Mouse (Mus musculus) gastrocnemius, postnatal 14 days (tissue): Measurements from ENCODE around the gene Rbm14. TPM values are rescaled to one million over a fixed set of nuclear protein-coding genes. Genes with fewer than 3 reads are reported as not detected.
"Not testable (repeated sequence)": the region's sequence is repeated elsewhere in the genome, so short reads cannot be mapped to it uniquely, and the experiment has no call there.

Experiments used
- DNase-seq: peaks from one replicate; pipeline ENCODE4 v3.0.0; 2021; ENCODE audit warnings: mixed read lengths
- intact Hi-C: fragments of 180-260 bp; cut with DNase I; formaldehyde crosslinking; loops from one replicate; pipeline ENCODE4 v1.15.1; 2025; ENCODE audit warnings: low total_unique reads
- total RNA-seq, 2 experiments: library from RNA; stranded (reverse); gene quantifications; 2 replicates each; pipeline ENCODE4 v1.2.3; 2021

Gene Rbm14
- total RNA-seq, 2 experiments from 2014 or later, result 13.6 to 13.9 TPM

GRCm38 (mm10) chr19:4820678-4821303, 9.4 kb upstream of the Rbm14 start:
- DNase-seq, result peak; percentile 85
- intact Hi-C loops, result no loop called here

DNA sequence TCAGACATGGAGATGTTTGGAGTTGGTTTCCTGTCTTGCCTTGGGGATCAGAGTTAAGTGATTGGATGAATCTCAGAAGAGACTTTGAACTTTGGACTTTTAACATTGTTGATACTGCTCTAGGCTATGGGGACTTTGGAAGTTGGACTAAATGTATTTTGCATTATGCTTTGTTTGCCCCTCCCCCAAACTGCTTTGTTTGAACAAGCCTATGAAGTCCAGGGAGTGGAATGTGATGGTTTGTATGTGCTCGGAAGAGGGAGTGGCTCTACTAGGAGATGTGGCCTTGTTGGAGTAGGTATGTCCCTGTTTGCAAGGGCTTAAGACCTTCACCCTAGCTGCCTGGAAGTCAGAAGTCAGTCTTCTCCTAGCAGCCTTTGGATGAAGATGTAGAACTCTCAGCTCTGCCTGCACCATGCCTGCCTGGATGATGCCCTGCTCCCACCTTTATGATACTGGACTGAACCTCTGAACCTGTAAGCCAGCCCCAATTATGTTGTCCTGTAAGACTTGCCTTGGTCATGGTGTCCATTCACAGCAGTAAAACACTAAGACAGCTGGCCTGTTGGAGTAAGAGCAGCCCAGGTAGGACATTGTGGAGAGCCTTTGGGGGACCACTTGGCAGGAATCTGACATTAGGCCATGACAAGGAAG, 5.9 kb upstream of the Rbm14 start:
- intact Hi-C loops, result no loop called here
- no peak for DNase-seq

- DNase-seq, result no peak
- intact Hi-C loops, result loop anchor here (2.0 kb wide), 1 partner anchor 58 kb away; no protein-coding TSS in a partner anchor
These were observed 1.6 kb upstream of the Rbm14 start for GRCm38 (mm10) chr19:4813015-4813414.

DNA sequence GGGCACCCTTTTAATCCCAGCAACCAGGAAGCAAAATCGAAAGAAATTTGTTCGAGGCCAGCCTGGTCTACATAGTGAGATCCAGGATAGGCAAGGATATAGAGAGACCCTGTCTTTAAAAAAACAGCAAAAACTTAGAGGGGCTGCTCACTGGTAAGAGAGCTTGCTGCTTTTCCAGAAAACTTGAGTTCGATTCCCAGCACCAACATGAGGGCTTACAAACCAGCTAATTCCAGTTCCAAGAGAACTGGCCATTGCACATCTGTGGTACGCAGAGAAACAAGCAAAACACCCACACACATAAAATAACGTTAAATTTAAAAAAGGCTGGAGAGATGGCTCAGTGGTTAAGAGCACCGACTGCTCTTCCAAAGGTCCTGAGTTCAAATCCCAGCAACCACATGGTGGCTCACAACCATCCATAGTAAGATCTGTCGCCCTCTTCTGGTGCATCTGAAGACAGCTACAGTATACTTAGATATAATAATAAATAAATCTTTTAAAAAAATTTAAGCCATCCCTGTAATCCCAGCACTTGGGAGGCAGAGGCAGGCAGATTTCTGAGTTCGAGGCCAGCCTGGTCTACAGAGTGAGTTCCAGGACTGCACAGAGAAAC, 1.0 kb upstream of the Rbm14 start:
- DNase-seq, result not testable (repeated sequence)
- intact Hi-C loops, result loop anchor here (2.0 kb wide), 1 partner anchor 58 kb away; no protein-coding TSS in a partner anchor

- intact Hi-C loops, result loop anchor here (2.0 kb wide), 1 partner anchor 57 kb away; no protein-coding TSS in a partner anchor
- no peak for DNase-seq
These were observed 442 bp upstream of the Rbm14 start for GRCm38 (mm10) chr19:4811909-4812242.

- peak; percentile 78 for DNase-seq
- intact Hi-C loops, result no loop called here
These were observed 730 bp downstream of the Rbm14 start for GRCm38 (mm10) chr19:4810746-4811062.

DNA sequence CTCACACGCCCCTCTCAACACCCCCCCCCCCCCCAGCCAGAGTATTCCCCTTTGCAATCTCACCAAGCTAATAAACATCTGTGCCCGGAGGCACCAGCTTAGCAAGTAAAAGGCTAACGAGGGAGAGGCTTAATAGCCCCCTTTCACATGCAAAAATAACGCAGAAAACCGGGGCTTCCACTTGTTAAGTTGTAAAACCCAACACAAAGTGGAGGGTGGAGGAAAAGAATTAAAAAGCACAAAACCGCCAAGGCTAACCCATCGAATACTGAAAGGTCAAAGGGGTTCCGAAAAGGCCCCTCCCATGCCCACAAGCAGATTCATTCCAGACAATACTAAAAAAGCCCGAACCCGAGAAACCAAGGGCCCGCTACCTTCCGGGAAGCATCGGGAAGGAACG, 1.1 kb downstream of the Rbm14 start:
- intact Hi-C loops, result no loop called here
- DNase-seq, result no peak

DNA sequence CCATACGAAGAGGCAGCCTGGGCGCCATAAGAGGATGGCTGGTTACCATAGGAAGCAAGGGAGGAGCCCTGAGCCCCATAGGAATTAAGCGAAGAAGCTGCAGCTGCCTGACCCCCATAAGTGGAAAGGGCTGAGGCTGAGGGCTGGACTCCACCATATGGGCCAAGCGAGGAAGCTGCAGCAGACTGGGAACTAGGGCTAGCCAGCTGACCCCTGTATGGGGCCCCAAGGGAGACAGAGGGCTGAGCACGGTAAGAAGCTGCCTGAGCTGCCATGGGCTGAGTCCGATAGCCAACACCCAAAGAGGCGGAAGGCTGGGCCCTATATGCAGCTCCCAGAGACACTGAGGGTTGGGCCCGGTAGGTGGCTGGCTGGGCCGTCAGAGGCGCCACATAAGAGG, 8.2 kb downstream of the Rbm14 start:
- intact Hi-C loops, result loop anchor here (5.0 kb wide), 1 partner anchor 36 kb away; no protein-coding TSS in a partner anchor
- no peak for DNase-seq

GRCm38 (mm10) chr19:4802691-4803091, 8.7 kb downstream of the Rbm14 start:
- intact Hi-C loops, result loop anchor here (5.0 kb wide), 1 partner anchor 35 kb away; no protein-coding TSS in a partner anchor
- DNase-seq, result no peak

DNA sequence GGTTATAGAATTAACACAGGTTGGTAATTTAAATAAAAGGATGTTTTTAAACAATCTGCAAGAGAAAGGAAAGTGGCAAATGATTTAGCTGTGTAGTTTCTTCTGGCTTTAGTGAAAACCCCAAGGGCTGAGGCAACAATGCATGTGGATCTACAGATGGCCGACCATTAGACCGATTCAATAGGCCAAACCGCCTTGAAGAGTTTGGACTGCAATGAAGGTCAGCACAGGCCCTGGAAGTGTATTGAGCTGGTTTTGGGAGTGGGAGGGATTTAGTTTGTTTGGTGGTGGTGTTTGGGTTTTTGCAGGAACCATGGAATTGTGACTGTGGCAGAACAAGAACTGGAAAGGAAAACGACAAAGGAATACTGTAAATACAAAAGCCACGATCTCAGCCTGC, 12.4 kb downstream of the Rbm14 start:
- intact Hi-C loops, result no loop called here
- DNase-seq, result no peak

GRCm38 (mm10) chr19:4797846-4798245, 13.6 kb downstream of the Rbm14 start:
- intact Hi-C loops, result no loop called here
- DNase-seq, result no peak

DNA sequence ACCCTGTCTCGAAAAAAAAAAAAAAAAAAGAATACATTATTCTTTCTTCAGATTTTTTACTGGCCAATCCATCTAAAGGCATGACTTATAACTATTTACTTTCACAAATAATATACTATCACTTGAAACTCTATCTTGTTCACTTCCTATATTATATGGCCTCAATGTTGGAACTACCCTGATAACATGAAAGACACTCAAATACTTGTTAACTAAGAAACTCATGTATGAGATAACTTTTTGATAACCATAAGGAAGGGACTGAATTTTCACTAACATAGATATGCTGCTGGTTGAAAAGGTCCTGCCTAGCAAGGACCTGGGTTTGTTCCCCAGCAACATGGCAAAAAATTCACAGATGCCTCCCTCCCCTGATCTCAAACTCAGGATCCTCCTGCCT, 15.5 kb downstream of the Rbm14 start:
- intact Hi-C loops, result no loop called here
- no peak for DNase-seq

GRCm38 (mm10) chr19:4793831-4794422, 17.5 kb downstream of the Rbm14 start, which contains the start of gene Rbm4:
Gene Rbm4 (minus strand): TSS chr19:4793901.
- intact Hi-C loops, result no loop called here
- peak; percentile 95 for DNase-seq

GRCm38 (mm10) chr19:4793281-4793830, 18.1 kb downstream of the Rbm14 start:
- no peak for DNase-seq
- intact Hi-C loops, result no loop called here

GRCm38 (mm10) chr19:4786313-4786712, 25.1 kb downstream of the Rbm14 start:
- intact Hi-C loops, result no loop called here
- no peak for DNase-seq

GRCm38 (mm10) chr19:4785206-4785605, 26.2 kb downstream of the Rbm14 start:
- intact Hi-C loops, result no loop called here
- DNase-seq, result no peak

- intact Hi-C loops, result no loop called here
These were observed 28.5 kb downstream of the Rbm14 start for GRCm38 (mm10) chr19:4782891-4783290.

DNA sequence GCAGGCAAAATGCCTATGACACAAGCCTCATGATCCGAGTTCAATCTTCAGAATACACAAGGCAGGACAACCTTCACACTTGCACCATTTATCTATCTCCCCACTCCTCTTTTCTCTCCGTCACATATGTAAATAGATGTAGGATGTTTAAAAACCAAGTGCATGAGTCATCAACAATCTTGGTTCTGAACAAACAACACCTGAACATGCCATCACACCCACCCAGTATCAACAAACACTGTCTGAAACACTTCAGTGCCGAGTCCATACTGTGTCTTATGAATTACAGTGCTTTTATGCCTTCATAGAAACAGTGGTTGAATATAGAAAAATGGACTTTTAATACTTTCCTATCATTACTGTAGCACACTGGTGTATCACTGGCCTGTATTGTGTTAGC, 38.6 kb downstream of the Rbm14 start:
- intact Hi-C loops, result no loop called here
- DNase-seq, result no peak

More at GRCm38 (mm10) chr19:4782891-4783290, 28.5 kb downstream of the Rbm14 start:
- DNase-seq, result no peak

DNA sequence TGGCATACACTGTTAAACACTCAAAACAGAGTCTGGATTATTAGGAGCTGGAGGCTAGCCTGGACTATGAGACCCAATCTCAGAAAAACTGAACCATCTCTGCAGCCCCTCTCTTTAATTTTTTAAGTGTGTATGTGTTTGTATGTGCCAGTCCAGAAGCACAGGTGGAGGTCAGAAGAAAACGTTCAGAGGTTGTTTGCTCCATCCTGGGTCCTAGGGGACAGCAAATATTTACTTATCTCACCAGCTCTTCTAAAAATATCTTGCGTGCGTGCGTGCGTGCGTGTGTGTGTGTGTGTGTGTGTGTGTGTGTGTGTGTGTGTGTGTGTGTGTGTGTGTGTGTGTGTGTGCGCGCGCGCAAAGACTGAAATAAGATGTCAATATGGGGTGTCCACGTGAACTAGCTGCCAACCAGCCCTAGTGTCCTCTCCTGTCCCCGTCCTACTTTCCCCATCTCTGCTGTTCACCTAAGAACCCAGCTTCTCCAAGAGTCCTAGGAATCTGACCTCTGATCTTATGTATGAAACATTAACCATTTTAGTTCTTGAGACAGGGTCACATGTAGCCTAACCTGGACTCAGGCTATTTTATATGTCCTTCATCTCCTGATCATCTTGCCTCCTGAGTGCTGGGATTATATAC, 43.8 kb downstream of the Rbm14 start:
- intact Hi-C loops, result loop anchor here (5.0 kb wide), 1 partner anchor 35 kb away; no protein-coding TSS in a partner anchor
- DNase-seq, result no peak

DNA sequence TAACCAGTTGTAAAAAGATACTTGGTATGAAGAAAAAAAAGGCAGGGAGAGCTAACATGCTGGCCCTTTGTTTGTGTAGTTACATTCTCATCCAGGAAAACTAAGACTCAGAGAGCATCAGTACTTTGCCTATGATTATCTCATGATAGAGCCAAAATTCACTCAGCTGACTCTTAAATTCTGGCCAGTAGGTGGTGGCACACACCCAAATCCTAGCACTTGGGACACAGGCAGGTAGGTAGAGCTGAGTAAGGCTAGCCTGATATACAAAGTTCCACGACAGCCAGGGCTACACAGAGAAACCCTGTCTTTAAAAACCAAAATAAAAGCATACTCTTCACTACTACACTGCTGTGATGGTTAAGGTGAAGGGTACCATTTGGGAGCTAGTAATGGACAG, 48.6 kb downstream of the Rbm14 start:
- intact Hi-C loops, result no loop called here
- no peak for DNase-seq
